Mouse (Mus musculus) hindbrain, embryonic 16.5 days (tissue): ENCODE data around the gene Arl15. TPM values are rescaled to one million over a fixed set of nuclear protein-coding genes. Genes with fewer than 3 reads are reported as not detected.

Source experiments
- ATAC-seq: fragments of 200-750 bp; cut with Nextera tagmentation; 2 replicates; pipeline ENCODE4 v1.8.0; 2017; ENCODE audit warnings: moderate TSS enrichment, moderate library complexity
- H3K27ac ChIP-seq: fragments of 300-500 bp; sonication (generic); 2 replicates; pipeline ENCODE4 v1.5.1; 2014; ENCODE audit warnings: low read depth, mild to moderate bottlenecking, control low read depth, low read length, moderate library complexity
- H3K27me3 ChIP-seq: fragments of 300-500 bp; sonication (generic); replicated peaks from 2 replicates; pipeline ENCODE4 v1.6.1; 2014; ENCODE audit warnings: low read length; ENCODE audit not compliant: control insufficient read depth, insufficient read depth
- H3K36me3 ChIP-seq: fragments of 300-500 bp; sonication (generic); 2 replicates; pipeline ENCODE4 v1.6.1; 2014; ENCODE audit warnings: mild to moderate bottlenecking, low read length, moderate library complexity, mixed read lengths; ENCODE audit not compliant: control insufficient read depth, insufficient read depth
- H3K4me1 ChIP-seq: fragments of 300-500 bp; sonication (generic); 2 replicates; pipeline ENCODE4 v1.6.1; 2014; ENCODE audit warnings: low read depth, low read length; ENCODE audit not compliant: control insufficient read depth, insufficient read depth
- H3K4me2 ChIP-seq: fragments of 300-500 bp; sonication (generic); 2 replicates; pipeline ENCODE4 v1.6.1; 2014; ENCODE audit warnings: mild to moderate bottlenecking, low read length, control low read depth, moderate library complexity
- H3K4me3 ChIP-seq: fragments of 300-500 bp; sonication (generic); 2 replicates; pipeline ENCODE4 v1.5.1; 2014; ENCODE audit warnings: mild to moderate bottlenecking, low read length, control low read depth, moderate library complexity
- H3K9ac ChIP-seq: fragments of 300-500 bp; sonication (generic); 2 replicates; pipeline ENCODE4 v1.6.1; 2014; ENCODE audit warnings: low read depth, mild to moderate bottlenecking, control low read depth, low read length, moderate library complexity
- H3K9me3 ChIP-seq: fragments of 300-500 bp; sonication (generic); 2 replicates; pipeline ENCODE4 v1.6.1; 2014; ENCODE audit warnings: mild to moderate bottlenecking, low read length, moderate library complexity; ENCODE audit not compliant: control insufficient read depth
- WGBS: fragments of 180-500 bp; shearing (Covaris S2); extraction: QIAGEN DNeasy Blood & Tissue Kit; methylation state at CpG from one replicate; pipeline ENCODE4 v1.1.7; 2014; 5-methylcytosine and 5-hydroxymethylcytosine counted together
- polyA plus RNA-seq: library from polyadenylated mRNA; unstranded; fragments of >200 nt; fragmentation: Nextera tagmentation; extraction: Ambion mirVana; gene quantifications from 2 replicates; pipeline ENCODE4 v1.2.1, GENCODE M21; 2015

Arl15 gene
- polyA plus RNA-seq, 1 experiment from 2014 or later = 21.5 TPM

DNA sequence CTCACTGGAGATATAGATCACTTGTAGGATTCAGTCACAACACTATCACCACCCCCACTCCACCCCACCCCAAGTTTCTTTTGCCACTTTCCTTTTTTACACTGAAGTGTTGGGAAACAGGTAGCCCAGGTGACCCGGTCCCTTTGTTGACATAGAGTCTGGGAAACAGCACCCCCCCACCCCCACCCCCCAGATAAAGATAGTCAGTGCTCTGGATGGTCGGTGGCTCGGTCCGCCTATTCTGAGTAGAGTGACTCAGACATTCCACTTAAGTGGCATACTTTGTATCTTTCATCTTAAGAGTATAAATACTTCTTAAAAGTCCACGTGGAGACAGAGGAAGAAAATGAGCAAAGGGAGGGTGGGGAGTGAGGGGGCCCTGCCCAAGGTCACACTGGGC, 292.0 kb downstream of the Arl15 start:
- WGBS = 89% methylated on average over 5 of the region's 5 CpGs
- no peak for ATAC-seq
- no peak overlapping the region for H3K4me2 ChIP-seq
- no peaks in the 10 kb centered on the region for H3K4me1 ChIP-seq
- no peak overlapping the region for H3K4me3 ChIP-seq
- H3K9ac ChIP-seq = no peak overlapping the region
- H3K36me3 ChIP-seq = no peaks in the 10 kb centered on the region
- H3K27ac ChIP-seq = no peak overlapping the region
- no peaks in the 10 kb centered on the region for H3K9me3 ChIP-seq
- H3K27me3 ChIP-seq = no peaks in the 10 kb centered on the region

DNA sequence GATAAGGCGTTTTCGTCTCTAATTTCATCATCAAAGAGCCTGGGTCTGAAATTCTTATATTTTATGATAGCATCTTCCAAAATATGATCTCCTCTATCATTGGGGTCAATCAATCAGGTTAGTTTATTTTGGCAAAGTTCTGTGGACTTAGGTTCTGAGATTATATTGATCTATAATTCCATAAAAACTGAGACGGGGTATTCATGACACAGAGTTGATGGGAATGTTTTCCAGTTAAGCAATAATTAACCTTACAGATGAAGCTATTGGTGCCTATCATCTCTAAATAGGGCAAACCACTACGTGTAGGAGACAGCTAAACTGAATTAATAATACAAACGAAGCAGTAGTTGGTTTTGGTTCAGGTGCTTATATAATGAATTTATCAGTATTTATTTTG, 292.5 kb downstream of the Arl15 start:
- Histone ChIP-seq H3K9ac (no peak overlapping the region), H3K4me1 (no peaks in the 10 kb centered on the region), H3K27me3 (no peaks in the 10 kb centered on the region), H3K4me2 (no peak overlapping the region), H3K36me3 (no peaks in the 10 kb centered on the region), H3K4me3 (no peak overlapping the region), H3K9me3 (no peaks in the 10 kb centered on the region), H3K27ac (no peak overlapping the region)
- no peak for ATAC-seq
- WGBS = 91% methylated on average over 5 of the region's 5 CpGs

GRCm38 (mm10) chr13:114087696-114088465, 293.6 kb downstream of the Arl15 start:
- no peak overlapping the region for H3K9ac ChIP-seq
- no peaks in the 10 kb centered on the region for H3K36me3 ChIP-seq
- no peaks in the 10 kb centered on the region for H3K4me1 ChIP-seq
- WGBS = 91% methylated on average over 10 of the region's 10 CpGs
- H3K27ac ChIP-seq = no peak overlapping the region
- no peaks in the 10 kb centered on the region for H3K27me3 ChIP-seq
- no peak overlapping the region for H3K4me2 ChIP-seq
- ATAC-seq = no peak
- H3K4me3 ChIP-seq = no peak overlapping the region
- H3K9me3 ChIP-seq = no peaks in the 10 kb centered on the region

DNA sequence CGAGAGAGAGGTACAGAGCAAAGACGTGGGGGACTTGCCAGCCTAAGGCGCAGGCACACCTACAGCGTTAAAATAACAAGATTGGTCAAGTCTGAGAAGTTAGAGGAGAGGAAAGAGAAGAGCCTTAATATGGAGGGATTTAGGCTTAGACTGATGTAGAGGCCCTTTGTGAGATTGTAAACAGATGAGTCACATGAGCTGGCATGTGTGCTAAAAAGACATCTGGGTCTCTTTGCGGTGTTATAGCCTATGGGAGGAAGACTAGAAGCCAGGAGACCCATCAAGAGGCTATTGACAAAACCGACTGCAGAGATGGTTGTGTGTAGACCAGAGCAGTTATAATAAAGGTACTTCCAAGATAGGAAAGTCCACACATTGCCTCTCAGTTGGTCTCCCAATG, 296.5 kb downstream of the Arl15 start:
- H3K4me1 ChIP-seq = no peaks in the 10 kb centered on the region
- no peak overlapping the region for H3K27ac ChIP-seq
- no peak for ATAC-seq
- H3K9ac ChIP-seq = no peak overlapping the region
- H3K4me3 ChIP-seq = no peak overlapping the region
- H3K27me3 ChIP-seq = no peaks in the 10 kb centered on the region
- 93% methylated on average over 6 of the region's 6 CpGs for WGBS
- no peaks in the 10 kb centered on the region for H3K36me3 ChIP-seq
- H3K9me3 ChIP-seq = no peaks in the 10 kb centered on the region
- no peak overlapping the region for H3K4me2 ChIP-seq

GRCm38 (mm10) chr13:114091231-114091630, 296.9 kb downstream of the Arl15 start:
- no peak for ATAC-seq
- H3K9ac ChIP-seq = no peak overlapping the region
- WGBS = 85% methylated on average over 9 of the region's 9 CpGs
- H3K27me3 ChIP-seq = no peaks in the 10 kb centered on the region
- H3K9me3 ChIP-seq = no peaks in the 10 kb centered on the region
- no peak overlapping the region for H3K27ac ChIP-seq
- H3K4me3 ChIP-seq = no peak overlapping the region
- H3K4me1 ChIP-seq = no peaks in the 10 kb centered on the region
- H3K4me2 ChIP-seq = no peak overlapping the region
- H3K36me3 ChIP-seq = no peaks in the 10 kb centered on the region

- Histone ChIP-seq H3K27me3 (no peaks in the 10 kb centered on the region), H3K27ac (no peak overlapping the region), H3K4me1 (no peaks in the 10 kb centered on the region), H3K9ac (no peak overlapping the region), H3K9me3 (no peaks in the 10 kb centered on the region), H3K36me3 (no peaks in the 10 kb centered on the region), H3K4me3 (no peak overlapping the region), H3K4me2 (no peak overlapping the region)
- WGBS = 90% methylated on average over 7 of the region's 7 CpGs
- no peak for ATAC-seq
Measured at GRCm38 (mm10) chr13:114094151-114094875, 300.0 kb downstream of the Arl15 start.

- no peak for ATAC-seq
- Histone ChIP-seq H3K27me3 (no peaks in the 10 kb centered on the region), H3K36me3 (no peaks in the 10 kb centered on the region), H3K9ac (no peak overlapping the region), H3K4me2 (no peak overlapping the region), H3K27ac (no peak overlapping the region), H3K9me3 (no peaks in the 10 kb centered on the region), H3K4me1 (no peaks in the 10 kb centered on the region), H3K4me3 (no peak overlapping the region)
- WGBS = 92% methylated on average over 4 of the region's 4 CpGs
Measured at GRCm38 (mm10) chr13:114095440-114095839, 301.1 kb downstream of the Arl15 start.

- Histone ChIP-seq H3K9ac (no peak overlapping the region), H3K4me1 (no peaks in the 10 kb centered on the region), H3K27me3 (no peaks in the 10 kb centered on the region), H3K4me2 (no peak overlapping the region), H3K4me3 (no peak overlapping the region), H3K27ac (no peak overlapping the region), H3K36me3 (no peaks in the 10 kb centered on the region), H3K9me3 (no peaks in the 10 kb centered on the region)
- no peak for ATAC-seq
Measured at GRCm38 (mm10) chr13:114096386-114096785, 302.1 kb downstream of the Arl15 start.

DNA sequence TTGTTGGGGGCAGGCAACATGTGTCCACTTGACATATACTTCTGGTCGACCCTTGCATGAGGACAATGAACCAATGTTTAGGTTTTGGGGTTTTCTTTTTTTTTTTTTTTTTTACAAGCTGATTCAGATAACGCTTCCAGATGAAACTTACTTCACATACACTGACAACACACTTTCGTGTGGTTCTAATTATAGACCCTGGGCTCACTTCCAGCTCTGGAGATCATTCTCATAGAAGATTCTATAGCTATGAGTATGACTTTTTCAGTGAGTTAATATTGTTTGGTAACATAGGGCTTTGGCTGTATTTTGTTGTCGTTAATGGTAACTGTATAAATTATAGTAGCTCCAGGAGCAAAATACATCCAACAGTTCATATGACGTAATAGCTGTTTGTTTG, 306.9 kb downstream of the Arl15 start:
- Histone ChIP-seq H3K4me3 (no peak overlapping the region), H3K4me1 (no peaks in the 10 kb centered on the region), H3K36me3 (no peaks in the 10 kb centered on the region), H3K9me3 (no peaks in the 10 kb centered on the region), H3K4me2 (no peak overlapping the region), H3K27ac (no peak overlapping the region), H3K9ac (no peak overlapping the region), H3K27me3 (no peaks in the 10 kb centered on the region)
- WGBS = 79% methylated on average over 5 of the region's 5 CpGs
- no peak for ATAC-seq
